Comparison of ENCODE assay signal across 12 mouse cellular contexts in genomic region chr2:181766672-181767557, GRCm38 (mm10). TPM values are rescaled to one million over a fixed set of nuclear protein-coding genes. Genes with fewer than 3 reads are reported as not detected.
DNase-seq lines count a peak whose midpoint lies in the region; ATAC-seq and TF ChIP-seq lines count a peak whose summit lies in the region.
"Had no signal": no experiment of that assay in that cellular context is flagged by ENCODE, and none has a peak within 500 bp of the region (broad histone marks: within the 10 kb centered on the region; RNA-seq: fewer than 3 reads in every experiment).

No protein-coding gene starts in this region.

- H3K36me3 ChIP-seq in hindbrain, embryonic 11.5 days (ENCODE audit: control insufficient read depth, insufficient read depth, low read length): no peaks in the 10 kb centered on the region
- no peaks in the 10 kb centered on the region for H3K36me3 ChIP-seq in midbrain, embryonic 11.5 days (ENCODE audit: control insufficient read depth, insufficient read depth, low read length)
- H3K36me3 ChIP-seq in lung, postnatal 0 days (ENCODE audit: insufficient read depth, low read length): no peaks in the 10 kb centered on the region

- peak; percentile 56 for ATAC-seq in hindbrain, embryonic 11.5 days (ENCODE audit: low FRiP score)
- ATAC-seq in midbrain, embryonic 11.5 days (ENCODE audit: low FRiP score): peak; percentile 35; the same call in 1 of the 2 replicates
- no peak for ATAC-seq in lung, postnatal 0 days
- no peak for ATAC-seq in granulocyte monocyte progenitor cell, adult 5-6 weeks (replicated peaks; ENCODE audit: poor library complexity, severe bottlenecking)
- ATAC-seq in monocyte, adult 5-6 weeks (replicated peaks; ENCODE audit: insufficient number of reproducible peaks, low FRiP score, low TSS enrichment, poor library complexity, severe bottlenecking): no peak
- ATAC-seq: Patski had no signal

- no peaks in the 10 kb centered on the region for H3K27me3 ChIP-seq in hindbrain, embryonic 11.5 days (ENCODE audit: control insufficient read depth, insufficient read depth, low read length)
- H3K27me3 ChIP-seq in midbrain, embryonic 11.5 days (ENCODE audit: control insufficient read depth, insufficient read depth, low read length): no peaks in the 10 kb centered on the region
- H3K27me3 ChIP-seq in lung, postnatal 0 days (replicated peaks; ENCODE audit: insufficient read depth, low read length): no peaks in the 10 kb centered on the region

- H3K9me3 ChIP-seq in hindbrain, embryonic 11.5 days (ENCODE audit: control insufficient read depth, low read length): no peaks in the 10 kb centered on the region
- H3K9me3 ChIP-seq in midbrain, embryonic 11.5 days (ENCODE audit: control insufficient read depth, low read length): no peaks in the 10 kb centered on the region
- no peaks in the 10 kb centered on the region for H3K9me3 ChIP-seq in lung, postnatal 0 days (ENCODE audit: low read length)

- WGBS in hindbrain, embryonic 11.5 days: 37% methylated on average over 14 of the region's 14 CpGs
- 53% methylated on average over 14 of the region's 14 CpGs for WGBS in midbrain, embryonic 11.5 days
- WGBS in lung, postnatal 0 days: 52% methylated on average over 14 of the region's 14 CpGs

- peak overlapping the region; percentile 31 for H3K4me3 ChIP-seq in hindbrain, embryonic 11.5 days (ENCODE audit: low read depth, low read length)
- peak overlapping the region; percentile 33 for H3K4me3 ChIP-seq in midbrain, embryonic 11.5 days (ENCODE audit: low read depth, low read length)
- no peak overlapping the region for H3K4me3 ChIP-seq in lung, postnatal 0 days (ENCODE audit: low read depth, low read length)
- H3K4me3 ChIP-seq: erythroblast, embryonic 14.5 days; myocyte had no signal

- H3K27ac ChIP-seq in hindbrain, embryonic 11.5 days (ENCODE audit: low read depth, low read length): peak overlapping the region; percentile 70
- peak overlapping the region; percentile 76 for H3K27ac ChIP-seq in midbrain, embryonic 11.5 days (ENCODE audit: low read depth, low read length)
- H3K27ac ChIP-seq in lung, postnatal 0 days (ENCODE audit: low read length): no peak overlapping the region

- peak; percentile 87 for DNase-seq in brain, adult 2 months (ENCODE audit: low read depth, low spot score)
- DNase-seq in cerebellum, adult 8-10 months: peak; percentile 77
- DNase-seq in hindbrain, embryonic 11.5 days (ENCODE audit: low spot score): peak; percentile 46
- peak; percentile 88 for DNase-seq in midbrain, embryonic 11.5 days (ENCODE audit: low spot score, missing footprints)
- no peak for DNase-seq in lung, postnatal 0 days (ENCODE audit: low spot score)
- DNase-seq in kidney, postnatal 36 days: no peak
- DNase-seq: kidney, postnatal 10 days had no signal

- H3K4me1 ChIP-seq in hindbrain, embryonic 11.5 days (replicated peaks; ENCODE audit: control insufficient read depth, insufficient read depth, low read length): no peaks in the 10 kb centered on the region; the same call in 1 of the 2 replicates
- peaks cover 25% of the 10 kb centered on the region for H3K4me1 ChIP-seq in midbrain, embryonic 11.5 days (ENCODE audit: control insufficient read depth, insufficient read depth, low read length)
- no peaks in the 10 kb centered on the region for H3K4me1 ChIP-seq in lung, postnatal 0 days (ENCODE audit: insufficient read depth, low read depth, low read length)

- peak overlapping the region; percentile 47 for H3K9ac ChIP-seq in hindbrain, embryonic 11.5 days (ENCODE audit: low read depth, low read length)
- peak overlapping the region; percentile 61 for H3K9ac ChIP-seq in midbrain, embryonic 11.5 days (ENCODE audit: low read length)
- H3K9ac ChIP-seq in lung, postnatal 0 days (replicated peaks; ENCODE audit: low read depth): no peak overlapping the region

- H3K4me2 ChIP-seq in hindbrain, embryonic 11.5 days (replicated peaks; ENCODE audit: low read depth, low read length): peak overlapping the region; percentile 27
- H3K4me2 ChIP-seq in midbrain, embryonic 11.5 days: peak overlapping the region; percentile 68
- H3K4me2 ChIP-seq in lung, postnatal 0 days (replicated peaks; ENCODE audit: low read depth, low read length): no peak overlapping the region

- no peak for TF ChIP-seq CTCF in lung, postnatal 0 days (IDR thresholded peaks at IDR 0.05)

- no peak for TF ChIP-seq EP300 in lung, postnatal 0 days (IDR thresholded peaks at IDR 0.05)

RNA-seq across cellular contexts. Expression of gene Myt1, which starts 3.8 kb away (rescaled TPM):
- 38.7 and 39.3 TPM in 2 replicates for polyA plus RNA-seq in hindbrain, embryonic 11.5 days (2014; fragmentation: Nextera tagmentation; extraction: Ambion mirVana)
- 28.7 and 31.0 TPM in 2 replicates for polyA plus RNA-seq in midbrain, embryonic 11.5 days (2014; fragmentation: Nextera tagmentation; extraction: Ambion mirVana)
- not detected in 2 replicates for polyA plus RNA-seq in lung, postnatal 0 days (2015; fragmentation: Nextera tagmentation; extraction: Ambion mirVana)
- not detected in 2 replicates for total RNA-seq in granulocyte monocyte progenitor cell, adult 5-6 weeks (2014; fragmentation: Nextera tagmentation)
- not detected in 2 replicates for total RNA-seq in granulocyte monocyte progenitor cell, adult 5-6 weeks (2017)
- total RNA-seq in monocyte, adult 5-6 weeks (2017): 0.29 TPM in 1 of 3 replicates, not detected in the others
- polyA plus RNA-seq: erythroblast, embryonic 14.5 days; Patski had no signal

RNA-seq across cellular contexts. Expression of gene Oprl1, which starts 52.1 kb away (rescaled TPM):
- polyA plus RNA-seq in hindbrain, embryonic 11.5 days (2014; fragmentation: Nextera tagmentation; extraction: Ambion mirVana): 21.6 and 24.3 TPM in 2 replicates
- 21.7 and 22.9 TPM in 2 replicates for polyA plus RNA-seq in midbrain, embryonic 11.5 days (2014; fragmentation: Nextera tagmentation; extraction: Ambion mirVana)
- polyA plus RNA-seq in lung, postnatal 0 days (2015; fragmentation: Nextera tagmentation; extraction: Ambion mirVana): 0.20 TPM in 1 of 2 replicates, not detected in the other
- not detected in 2 replicates for total RNA-seq in granulocyte monocyte progenitor cell, adult 5-6 weeks (2014; fragmentation: Nextera tagmentation)
- not detected in 2 replicates for total RNA-seq in granulocyte monocyte progenitor cell, adult 5-6 weeks (2017)
- 0.19 TPM in 1 of 3 replicates, not detected in the others for total RNA-seq in monocyte, adult 5-6 weeks (2017)
- polyA plus RNA-seq: erythroblast, embryonic 14.5 days; myocyte; Patski had no signal

Comparison
In these comparisons a context has a peak if more than half of its experiments do, and no peak if none do; other contexts are left out.
1. DNase-seq: peak in brain, adult 2 months (single experiment), cerebellum, adult 8-10 months (single experiment), hindbrain, embryonic 11.5 days (single experiment) and midbrain, embryonic 11.5 days (single experiment); none in lung, postnatal 0 days (single experiment) and kidney, postnatal 36 days (0 of 2).
2. ATAC-seq: peak in hindbrain, embryonic 11.5 days (single experiment) and midbrain, embryonic 11.5 days (single experiment); none in lung, postnatal 0 days (single experiment), granulocyte monocyte progenitor cell, adult 5-6 weeks (single experiment) and monocyte, adult 5-6 weeks (single experiment).
3. RNA of gene Myt1, which starts 3.8 kb away (polyA plus RNA-seq): 38.7 to 39.3 TPM in hindbrain, embryonic 11.5 days and 28.7 to 31.0 TPM in midbrain, embryonic 11.5 days; not detected in lung, postnatal 0 days; every median in the first group is over 10 times any median in the second.
4. RNA of gene Oprl1, which starts 52.1 kb away (polyA plus RNA-seq): 21.7 to 22.9 TPM in midbrain, embryonic 11.5 days and 21.6 to 24.3 TPM in hindbrain, embryonic 11.5 days; 0.20 TPM in lung, postnatal 0 days; every median in the first group is over 10 times any median in the second.